Mouse (Mus musculus) brown adipose tissue, adult 24 weeks (tissue): ENCODE data around the gene Spdef. TPM values are rescaled to one million over a fixed set of nuclear protein-coding genes. Genes with fewer than 3 reads are reported as not detected.

ENCODE experiments used
- H3K27ac ChIP-seq: fragments of 200-500 bp; replicated peaks from 2 replicates; pipeline ENCODE4 v1.5.1; 2012; ENCODE audit warnings: low read depth, mild to moderate bottlenecking, low read length
- H3K4me1 ChIP-seq: fragments of 200-500 bp; 2 replicates; pipeline ENCODE4 v1.6.1; 2012; ENCODE audit warnings: low read length, mixed read lengths; ENCODE audit not compliant: control insufficient read depth, insufficient read depth, insufficient read length
- H3K4me3 ChIP-seq: fragments of 200-500 bp; 2 replicates; pipeline ENCODE4 v1.5.1; 2012; ENCODE audit warnings: low read depth, mild to moderate bottlenecking, low read length, moderate library complexity; ENCODE audit not compliant: insufficient read depth
- polyA plus RNA-seq: library from polyadenylated mRNA; stranded (reverse); fragments of >200 nt; gene quantifications from 2 replicates; pipeline ENCODE4 v1.2.4, GENCODE M21; 2012; ENCODE audit not compliant: missing spikeins, insufficient read depth, insufficient read length

Gene Spdef
- polyA plus RNA-seq, 1 experiment: not detected

DNA sequence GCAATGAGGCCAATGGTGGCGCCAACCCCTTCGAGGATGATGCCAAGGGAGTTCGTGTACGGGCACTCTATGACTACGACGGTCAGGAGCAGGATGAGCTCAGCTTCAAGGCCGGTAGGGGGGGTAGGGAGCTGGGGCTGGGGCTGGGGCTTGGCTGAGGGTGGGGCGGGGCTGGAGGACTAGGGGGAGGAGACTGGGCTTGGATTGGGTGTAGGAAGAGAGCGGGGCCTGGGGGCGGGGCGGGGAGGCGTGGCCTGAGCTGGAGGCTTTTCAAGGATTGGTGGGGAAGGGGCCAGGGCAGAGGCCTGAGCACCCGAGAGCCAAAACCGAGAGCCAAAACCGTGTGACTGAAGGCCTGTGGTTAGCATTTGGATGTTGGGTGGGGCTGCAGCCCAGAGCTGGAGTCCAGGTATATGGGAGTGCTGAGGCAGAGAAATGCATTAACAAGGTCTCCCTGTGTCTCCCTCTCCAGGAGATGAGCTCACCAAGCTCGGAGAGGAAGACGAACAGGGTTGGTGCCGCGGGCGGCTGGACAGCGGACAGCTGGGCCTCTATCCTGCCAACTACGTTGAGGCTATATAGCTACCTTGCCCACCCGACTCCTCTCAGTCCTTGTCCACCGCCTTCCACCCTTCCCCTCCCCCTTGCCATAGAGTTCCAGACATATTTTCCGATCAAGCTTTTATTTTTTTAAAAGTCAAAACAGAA is 20.6 kb downstream of the Spdef start:
- peaks cover 11% of the 10 kb centered on the region for H3K4me1 ChIP-seq
- H3K4me3 ChIP-seq: peak overlapping the region; percentile 22; the same call in 1 of the 2 replicates
- no peak overlapping the region for H3K27ac ChIP-seq

DNA sequence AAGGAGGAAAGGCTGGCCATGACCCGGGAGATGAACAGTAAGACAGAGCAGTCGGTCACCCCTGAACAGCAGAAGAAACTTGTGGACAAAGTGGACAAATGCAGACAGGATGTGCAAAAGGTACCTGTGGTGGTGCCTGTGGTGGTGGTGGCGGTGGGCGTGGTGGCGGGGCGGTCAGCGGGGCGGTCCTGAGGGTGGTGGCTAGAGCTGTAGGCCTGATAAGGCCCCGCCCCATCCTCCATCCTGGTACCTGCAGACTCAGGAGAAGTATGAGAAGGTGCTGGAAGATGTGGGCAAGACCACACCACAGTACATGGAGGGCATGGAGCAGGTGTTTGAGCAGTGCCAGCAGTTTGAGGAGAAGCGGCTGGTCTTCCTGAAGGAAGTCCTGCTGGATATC is 23.1 kb downstream of the Spdef start:
- Histone ChIP-seq H3K4me1 (peaks cover 3% of the 10 kb centered on the region), H3K27ac (no peak overlapping the region), H3K4me3 (no peak overlapping the region)

DNA sequence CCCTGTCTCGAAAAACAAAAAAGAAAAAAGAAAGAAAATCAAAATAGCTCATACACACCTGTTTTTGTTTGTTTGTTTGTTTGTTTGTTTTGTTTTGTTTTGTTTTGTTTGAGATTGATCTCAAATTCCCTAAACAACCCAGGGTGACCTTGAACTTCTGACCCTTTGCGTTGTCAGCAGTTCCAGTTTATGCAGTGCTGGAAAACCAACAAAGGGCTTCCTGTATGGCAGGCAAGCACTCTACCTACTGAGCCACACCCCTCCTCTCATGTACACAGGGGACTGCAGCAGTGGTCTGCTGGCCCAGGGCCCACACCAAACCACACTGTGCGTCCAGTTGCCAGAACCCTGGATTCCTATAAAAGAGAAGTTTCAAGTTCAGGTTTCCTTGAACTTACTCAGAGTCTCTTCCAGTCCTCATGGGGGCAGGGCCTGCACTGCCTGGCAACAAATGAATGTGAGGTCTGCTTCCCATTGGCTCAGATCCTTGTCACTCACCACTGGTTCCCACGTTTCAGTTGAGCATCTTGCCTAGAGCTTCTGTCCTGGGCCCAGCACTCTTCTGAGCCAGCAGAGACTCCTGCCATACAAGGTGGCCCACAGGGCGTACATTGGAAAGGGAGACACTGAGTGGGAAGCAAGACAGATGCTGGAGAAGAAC is 24.7 kb downstream of the Spdef start:
- H3K27ac ChIP-seq: no peak overlapping the region
- peaks cover 3% of the 10 kb centered on the region for H3K4me1 ChIP-seq
- H3K4me3 ChIP-seq: no peak overlapping the region

DNA sequence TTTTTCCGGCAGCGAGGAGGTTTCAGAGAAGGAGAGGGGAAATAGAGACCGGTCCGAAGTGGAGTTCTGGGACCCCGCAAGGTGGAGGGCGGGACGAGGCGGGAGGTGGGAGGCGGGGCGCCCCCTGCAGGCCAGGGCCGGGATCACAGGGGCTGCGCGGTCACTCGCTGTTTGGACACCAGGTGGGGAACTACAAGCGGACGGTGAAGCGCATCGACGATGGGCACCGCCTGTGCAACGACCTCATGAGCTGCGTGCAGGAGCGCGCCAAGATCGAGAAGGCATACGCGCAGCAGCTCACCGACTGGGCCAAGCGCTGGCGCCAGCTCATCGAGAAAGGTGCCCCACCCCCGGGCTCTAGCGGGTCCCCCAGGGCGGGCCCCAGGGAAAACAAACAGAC is 26.2 kb downstream of the Spdef start:
- H3K4me3 ChIP-seq: peak overlapping the region; percentile 29
- H3K27ac ChIP-seq: no peak overlapping the region
- no peaks in the 10 kb centered on the region; the same call in 1 of the 2 replicates for H3K4me1 ChIP-seq

DNA sequence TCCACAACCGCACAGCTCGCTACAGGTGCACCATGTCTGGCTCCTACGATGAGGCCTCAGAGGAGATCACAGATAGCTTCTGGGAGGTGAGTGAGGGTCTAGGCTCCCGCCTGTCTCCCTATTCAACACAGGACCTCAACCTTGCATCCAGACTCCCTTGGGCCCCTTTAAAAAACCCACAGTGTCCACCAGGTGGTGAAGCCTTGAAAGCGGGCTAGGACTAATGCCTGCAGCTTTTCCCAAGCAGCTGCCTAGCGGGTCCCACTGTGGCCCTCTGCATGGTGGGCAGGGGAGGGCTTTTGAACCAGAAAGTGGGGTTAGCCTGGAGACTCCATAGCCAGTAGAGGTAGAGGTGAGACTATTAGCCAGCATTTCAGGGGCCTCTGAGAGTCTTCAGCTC is 26.9 kb downstream of the Spdef start:
- Histone ChIP-seq H3K4me1 (no peaks in the 10 kb centered on the region; the same call in 1 of the 2 replicates), H3K4me3 (no peak overlapping the region), H3K27ac (no peak overlapping the region)

DNA sequence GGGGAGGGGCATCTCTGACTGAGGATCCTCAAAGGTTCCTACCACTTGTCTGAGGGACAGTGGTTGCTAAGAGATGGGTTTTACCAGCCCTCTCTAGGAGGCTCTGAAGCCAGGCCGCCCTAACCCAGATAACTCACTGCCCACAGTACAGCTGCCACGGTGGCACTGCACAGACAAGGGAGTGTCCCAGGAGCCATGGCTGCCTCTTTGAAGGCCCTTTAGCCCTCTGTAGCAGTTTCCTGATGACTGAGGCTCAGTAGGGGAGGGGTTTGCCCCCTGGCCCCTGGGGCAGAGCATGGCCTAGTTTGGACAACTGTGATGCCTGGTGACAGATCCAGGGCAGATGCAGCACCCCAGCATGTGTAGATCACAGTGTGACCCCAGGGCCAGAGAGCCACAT is 27.9 kb downstream of the Spdef start:
- Histone ChIP-seq H3K4me3 (no peak overlapping the region), H3K4me1 (no peaks in the 10 kb centered on the region; the same call in 1 of the 2 replicates), H3K27ac (no peak overlapping the region)

DNA sequence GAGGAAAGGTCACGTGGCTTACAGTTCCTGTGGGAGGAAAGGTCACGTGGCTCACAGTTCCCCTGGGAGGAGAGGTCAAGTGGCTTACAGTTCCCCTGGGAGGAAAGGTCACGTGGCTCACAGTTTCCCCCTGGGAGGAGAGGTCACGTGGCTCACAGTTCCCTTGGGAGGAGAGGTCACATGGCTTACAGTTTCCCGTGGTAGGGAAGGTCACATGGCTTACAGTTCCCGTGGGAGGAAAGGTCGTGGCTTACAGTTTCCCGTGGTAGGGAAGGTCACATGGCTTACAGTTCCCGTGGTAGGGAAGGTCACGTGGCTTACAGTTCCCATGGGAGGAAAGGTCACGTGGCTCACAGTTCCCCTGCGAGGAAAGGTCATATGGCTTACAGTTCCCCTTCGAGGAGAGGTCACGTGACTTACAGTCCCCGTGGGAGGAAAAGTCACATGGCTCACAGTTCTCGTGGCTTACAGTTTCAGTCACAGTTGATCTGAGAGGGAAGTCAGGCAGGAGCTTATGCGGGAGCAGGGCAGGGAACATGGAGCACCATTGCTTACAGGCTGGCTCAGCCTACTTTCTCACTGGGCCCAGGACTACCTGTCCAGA is 29.0 kb downstream of the Spdef start:
- no peaks in the 10 kb centered on the region; the same call in 1 of the 2 replicates for H3K4me1 ChIP-seq
- H3K4me3 ChIP-seq: no peak overlapping the region
- H3K27ac ChIP-seq: 0 out of 2 replicates have a peak overlapping the region, but pooled peaks have one; percentile 9

DNA sequence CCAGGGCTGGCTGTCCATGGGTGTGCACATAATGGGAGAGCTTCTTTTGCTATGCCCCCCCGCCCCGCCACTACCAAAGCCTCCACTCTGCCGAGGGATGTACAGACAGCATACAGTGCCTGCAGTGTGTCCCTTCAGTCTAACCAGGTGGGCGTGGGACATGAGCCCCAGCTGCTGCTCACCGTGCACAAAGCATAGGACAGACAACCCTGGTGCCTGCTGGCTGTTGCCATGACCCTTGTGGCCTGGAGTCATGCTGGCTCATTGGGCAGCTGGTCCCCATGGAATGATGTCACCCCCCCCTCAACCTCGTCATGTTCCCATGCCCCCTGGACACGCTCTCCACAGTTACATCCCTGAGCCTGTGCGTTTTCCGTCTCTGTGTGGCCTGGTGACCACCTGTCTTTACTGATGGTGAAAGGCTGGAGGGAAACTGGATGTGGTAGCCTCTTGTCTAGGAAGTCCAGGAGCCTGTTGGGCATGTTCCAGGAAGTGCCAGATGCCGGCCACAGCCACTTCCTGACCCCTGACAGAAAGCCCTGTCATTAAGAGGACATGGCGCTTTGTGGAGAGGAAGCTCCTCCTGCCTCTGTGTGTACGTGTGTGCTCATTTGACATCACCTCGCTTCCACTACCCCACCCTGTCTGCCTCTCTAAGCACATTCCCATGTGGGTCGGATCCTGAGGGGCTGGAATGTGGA is 37.6 kb downstream of the Spdef start:
- Histone ChIP-seq H3K27ac (no peak overlapping the region), H3K4me1 (no peaks in the 10 kb centered on the region), H3K4me3 (no peak overlapping the region)

DNA sequence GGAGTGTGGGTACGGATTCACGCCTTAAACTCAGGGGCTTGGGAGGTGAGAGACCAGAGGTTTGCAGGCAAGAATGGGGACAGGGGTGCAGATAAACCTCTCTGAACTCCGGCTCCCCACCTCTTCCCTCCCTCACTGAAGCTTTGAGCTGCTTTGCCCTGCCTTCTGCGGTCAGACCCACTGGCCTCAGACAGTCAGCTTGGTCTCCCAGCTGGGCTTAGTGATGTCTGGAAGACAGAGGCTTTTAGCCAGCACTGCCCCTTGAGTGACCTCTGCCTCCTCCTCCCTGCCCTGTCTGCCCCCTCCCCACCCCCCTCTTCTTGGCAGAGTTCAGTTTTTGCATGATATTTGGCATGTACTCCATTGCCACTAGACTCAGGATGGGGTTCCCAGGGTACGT is 42.4 kb downstream of the Spdef start:
- H3K27ac ChIP-seq: no peak overlapping the region
- H3K4me1 ChIP-seq: no peaks in the 10 kb centered on the region
- H3K4me3 ChIP-seq: no peak overlapping the region

DNA sequence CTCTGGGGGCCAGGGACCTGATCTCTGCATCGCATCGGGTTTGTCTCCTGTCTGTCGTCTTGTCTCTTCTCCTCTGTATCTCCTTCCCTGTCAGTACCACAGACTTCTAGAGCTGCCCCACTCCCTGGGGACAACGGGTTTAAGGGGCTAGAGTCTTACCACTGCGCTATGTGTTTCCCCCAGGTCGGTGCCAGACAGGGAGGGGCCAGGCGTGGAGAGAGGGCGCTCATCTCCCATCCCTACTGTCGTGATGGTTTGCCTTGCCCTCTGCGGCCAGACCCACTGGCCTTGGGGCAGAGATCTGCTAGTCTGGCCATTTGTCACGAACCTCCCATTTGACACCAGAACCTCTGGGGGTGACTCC is 43.2 kb downstream of the Spdef start:
- Histone ChIP-seq H3K4me3 (no peak overlapping the region), H3K27ac (no peak overlapping the region)

DNA sequence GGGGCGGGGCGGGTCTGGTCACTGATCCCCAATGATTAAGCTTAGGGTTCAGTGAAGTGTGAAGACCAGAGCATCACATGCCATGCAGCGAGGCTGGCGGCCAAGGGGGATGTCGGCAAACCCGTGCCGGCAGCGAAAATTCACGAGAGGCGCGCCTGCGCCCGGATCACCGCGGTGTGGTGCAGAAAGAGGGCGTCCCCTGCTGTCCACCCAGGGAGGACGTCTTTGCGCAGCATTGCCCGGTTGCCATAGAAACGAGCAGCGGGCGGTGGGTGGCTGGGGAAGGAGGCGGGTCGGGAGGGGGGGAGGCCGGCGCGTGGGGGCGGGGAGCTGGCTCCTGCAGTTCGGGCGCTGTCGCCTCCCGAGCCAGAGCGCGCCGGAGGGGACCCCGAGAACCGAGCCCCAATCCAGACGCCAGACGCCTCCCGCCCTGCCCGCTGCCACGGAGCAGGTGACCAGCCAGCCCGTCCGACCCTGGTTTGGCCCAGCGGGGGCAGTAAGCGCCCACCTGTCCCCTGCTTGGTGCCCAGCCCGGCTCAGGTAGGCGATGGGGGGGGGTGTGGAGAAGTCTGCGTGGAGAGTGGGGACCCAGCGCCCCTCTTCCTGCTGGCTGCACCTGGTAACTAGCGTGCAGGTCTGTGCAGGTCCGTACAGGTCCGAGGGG is 43.7 kb downstream of the Spdef start:
- Histone ChIP-seq H3K4me3 (no peak overlapping the region), H3K4me1 (no peaks in the 10 kb centered on the region), H3K27ac (no peak overlapping the region)

More for the DNA sequence above, 43.2 kb downstream of the Spdef start:
- no peaks in the 10 kb centered on the region for H3K4me1 ChIP-seq

DNA sequence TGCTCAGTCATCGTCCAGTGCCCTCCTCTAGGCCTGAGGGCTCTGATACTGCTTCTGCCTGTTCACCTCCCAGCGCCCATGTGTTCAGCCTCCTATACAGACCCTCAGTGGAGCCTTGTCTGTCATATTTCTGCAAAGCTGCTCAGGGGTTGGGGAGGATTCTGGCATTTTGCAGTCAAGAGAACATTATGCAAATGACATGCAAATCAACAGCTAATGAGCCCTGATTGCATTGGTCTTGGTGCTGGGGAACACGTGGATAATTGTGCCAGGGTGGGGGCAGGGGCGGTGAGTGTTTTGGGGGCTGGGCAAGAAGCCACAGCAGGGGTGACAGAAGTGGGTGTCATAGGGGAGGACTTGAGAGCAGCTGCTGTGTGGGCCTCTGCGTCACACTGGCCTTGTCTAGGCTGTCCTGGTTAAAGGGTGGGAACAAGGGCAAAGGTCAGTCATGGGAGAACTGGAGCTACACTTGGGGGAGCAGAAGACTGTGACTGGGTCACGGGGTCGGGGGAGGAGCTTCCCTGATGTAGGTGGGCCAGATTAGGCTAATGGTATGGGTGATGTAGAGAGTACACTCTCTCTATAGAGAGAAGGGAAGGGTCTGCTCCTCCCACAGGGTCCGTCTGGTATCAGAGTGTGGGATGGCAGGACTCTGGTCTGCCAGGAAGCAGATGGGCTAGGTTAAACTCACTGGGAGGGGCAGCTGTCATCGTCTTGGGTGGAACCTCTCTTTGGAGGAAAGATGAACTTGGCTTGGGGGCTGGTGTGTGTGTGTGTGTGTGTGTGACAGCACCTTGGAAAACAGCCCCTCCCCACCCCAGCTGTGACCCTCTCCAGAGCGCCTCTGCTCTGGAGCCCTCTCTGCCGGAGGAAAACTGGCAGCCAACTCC is 49.6 kb downstream of the Spdef start:
- H3K4me3 ChIP-seq: no peak overlapping the region
- H3K27ac ChIP-seq: no peak overlapping the region
- H3K4me1 ChIP-seq: no peaks in the 10 kb centered on the region

DNA sequence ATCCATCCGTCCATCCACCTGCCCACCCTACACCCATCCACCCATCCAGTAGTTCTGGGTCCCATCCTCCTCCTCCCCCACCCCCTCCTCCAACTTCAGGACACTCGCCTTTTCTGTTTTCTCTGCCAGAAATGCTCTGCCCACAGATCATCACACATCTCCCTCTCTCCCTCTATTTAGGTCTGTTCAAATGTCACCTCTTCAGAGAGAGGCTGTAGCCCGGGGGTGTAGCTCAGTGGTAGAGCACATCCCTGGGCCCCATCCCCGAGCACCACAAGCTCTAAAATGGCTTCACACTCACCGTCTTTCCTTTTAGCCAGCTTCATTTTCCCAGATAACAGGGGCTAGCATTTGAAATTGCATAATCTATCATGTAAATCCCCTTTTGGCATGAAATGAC is 51.0 kb downstream of the Spdef start:
- Histone ChIP-seq H3K4me1 (no peaks in the 10 kb centered on the region), H3K27ac (no peak overlapping the region), H3K4me3 (no peak overlapping the region)

DNA sequence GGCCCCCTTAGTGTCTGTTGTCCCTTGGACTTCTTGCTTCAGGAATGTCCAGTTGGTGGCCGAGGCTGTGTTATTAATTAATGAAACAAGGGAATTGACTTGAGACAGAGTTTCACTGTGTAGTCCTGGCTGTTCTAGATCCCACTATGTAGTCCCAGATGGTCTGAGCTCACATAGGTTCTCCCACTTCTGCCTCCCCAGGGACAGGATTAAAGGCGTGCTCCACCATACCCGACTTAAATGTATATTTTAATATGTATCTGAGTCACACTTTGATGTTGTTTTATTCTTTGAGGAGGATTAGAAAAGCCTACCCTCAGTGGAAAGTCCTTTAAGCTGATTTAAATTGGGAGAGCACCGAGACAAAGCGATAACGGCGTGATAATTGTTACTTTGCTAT is 52.5 kb downstream of the Spdef start:
- no peak overlapping the region for H3K27ac ChIP-seq

More for the DNA sequence above, 52.5 kb downstream of the Spdef start:
- no peaks in the 10 kb centered on the region for H3K4me1 ChIP-seq
- H3K4me3 ChIP-seq: no peak overlapping the region
